In the genomic region with DNA sequence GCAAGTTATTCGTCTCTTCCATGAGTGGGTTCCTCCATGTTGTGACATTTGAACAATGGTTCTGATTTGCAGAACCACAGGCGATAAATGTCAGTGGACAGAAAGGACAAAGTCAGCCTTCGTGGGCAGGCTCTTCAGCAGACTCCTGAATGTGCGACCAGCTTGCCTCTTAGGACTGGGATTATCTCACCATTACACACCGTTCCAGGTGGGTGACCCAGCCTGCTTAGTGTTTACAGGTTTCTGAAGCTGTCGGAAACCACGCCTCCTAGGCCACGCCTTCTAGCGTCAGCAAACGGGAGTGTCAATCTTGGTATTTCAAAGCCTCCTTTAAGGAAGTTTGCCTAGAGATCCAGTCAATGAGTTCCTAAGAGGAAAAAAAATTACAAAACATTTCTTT, we compare ENCODE assay signal across 8 mouse cellular contexts. TPM values are rescaled to one million over a fixed set of nuclear protein-coding genes. Genes with fewer than 3 reads are reported as not detected.
A peak's percentile ranks its signal among the peaks of the same experiment; 100 is the strongest.
DNase-seq lines count a peak whose midpoint lies in the region; ATAC-seq and TF ChIP-seq lines count a peak whose summit lies in the region.

No protein-coding gene starts in this region.

- in situ Hi-C loops in ES-E14 (cut with MboI; ENCODE audit: low sequenced_read_pairs in 2 of 2, unreplicated experiment in 2 of 2): loop anchor here in 1 of 2 experiments (25.0 kb wide), 1 partner anchor 378 kb away; a partner anchor contains a TSS

- peaks cover 2 to 9% of the 10 kb centered on the region in 2 experiments; a peak in 1 of 4 replicates for H3K4me1 ChIP-seq in ES-E14 (ENCODE audit: control insufficient read depth in 2 of 2, insufficient read depth in 2 of 2, low read length in 2 of 2, poor library complexity in 1 of 2)
- H3K4me1 ChIP-seq in forebrain, embryonic 10.5 days: peaks cover 42% of the 10 kb centered on the region
- no peaks in the 10 kb centered on the region for H3K4me1 ChIP-seq in lung, postnatal 0 days (ENCODE audit: insufficient read depth, low read depth, low read length)

- WGBS in forebrain, embryonic 10.5 days: 2% methylated on average over 10 of the region's 10 CpGs
- WGBS in large intestine, adult 2 months: 1% methylated on average over 10 of the region's 10 CpGs
- WGBS in lung, postnatal 0 days: 2% methylated on average over 10 of the region's 10 CpGs

- peak; percentile 77 for DNase-seq in ES-E14 (ENCODE audit: low read depth, low spot score)
- DNase-seq in c-Kit-positive CD71-negative TER-119-negative erythroid progenitor cells, embryonic 14.5 days (ENCODE audit: low read depth): peak; percentile 77
- DNase-seq in forebrain, embryonic 10.5 days (ENCODE audit: extremely low spot score, low spot score): peak; percentile 66
- DNase-seq in heart, postnatal 14 days: peak; percentile 68 to 78
- DNase-seq in large intestine, adult 2 months (ENCODE audit: low read depth, low spot score): peak; percentile 98
- peak; percentile 95 for DNase-seq in lung, postnatal 0 days (ENCODE audit: low spot score)
- peak; percentile 45 for DNase-seq in ovary, postnatal 14 days (ENCODE audit: low spot score)
- peak; percentile 18 for DNase-seq in urinary bladder, postnatal 10 days (ENCODE audit: low spot score)

- peak overlapping the region; percentile 89 to 94 for H3K4me3 ChIP-seq in ES-E14 (ENCODE audit: insufficient read depth in 1 of 2, low read depth in 1 of 2, low read length in 2 of 2, poor library complexity in 1 of 2, severe bottlenecking in 1 of 2)
- peak overlapping the region; percentile 99 for H3K4me3 ChIP-seq in forebrain, embryonic 10.5 days
- H3K4me3 ChIP-seq in lung, postnatal 0 days (ENCODE audit: low read depth, low read length): peak overlapping the region; percentile 96

- intact Hi-C loops in heart, postnatal 14 days (cut with DNase I): loop anchor here (5.0 to 10.0 kb wide), 2 partner anchors 67 to 394 kb away; a partner anchor contains a TSS

- H3K27me3 ChIP-seq in forebrain, embryonic 10.5 days (ENCODE audit: poor library complexity, severe bottlenecking): peaks cover 15% of the 10 kb centered on the region; the same call in 1 of the 2 replicates
- H3K27me3 ChIP-seq in lung, postnatal 0 days (replicated peaks; ENCODE audit: insufficient read depth, low read length): no peaks in the 10 kb centered on the region

- peak; percentile 43 for TF ChIP-seq CTCF in lung, postnatal 0 days (IDR thresholded peaks at IDR 0.05)

- H3K27ac ChIP-seq in ES-E14 (ENCODE audit: insufficient read depth, low read depth, low read length, poor library complexity, severe bottlenecking): no peak overlapping the region
- peak overlapping the region; percentile 95 for H3K27ac ChIP-seq in forebrain, embryonic 10.5 days
- H3K27ac ChIP-seq in lung, postnatal 0 days (ENCODE audit: low read length): peak overlapping the region; percentile 95

- TF ChIP-seq EP300 in lung, postnatal 0 days (IDR thresholded peaks at IDR 0.05): peak; percentile 59

- peak overlapping the region; percentile 57 for H3K9ac ChIP-seq in ES-E14 (ENCODE audit: insufficient read depth, low read depth, low read length, poor library complexity, severe bottlenecking)
- H3K9ac ChIP-seq in lung, postnatal 0 days (replicated peaks; ENCODE audit: low read depth): peak overlapping the region; percentile 97; the same call in 1 of the 2 replicates

- peak; percentile 69 for ATAC-seq in lung, postnatal 0 days

- no peaks in the 10 kb centered on the region for H3K9me3 ChIP-seq in ES-E14 (ENCODE audit: control insufficient read depth, insufficient read depth, low read depth, low read length)
- no peaks in the 10 kb centered on the region for H3K9me3 ChIP-seq in forebrain, embryonic 10.5 days
- no peaks in the 10 kb centered on the region for H3K9me3 ChIP-seq in lung, postnatal 0 days (ENCODE audit: low read length)

- H3K36me3 ChIP-seq in ES-E14 (ENCODE audit: control insufficient read depth, insufficient read depth, low read length, poor library complexity, severe bottlenecking): no peaks in the 10 kb centered on the region
- peaks cover 11% of the 10 kb centered on the region for H3K36me3 ChIP-seq in forebrain, embryonic 10.5 days (replicated peaks)
- 0 out of 2 replicates have a peak, but pooled peaks cover under 1% of the 10 kb centered on the region for H3K36me3 ChIP-seq in lung, postnatal 0 days (ENCODE audit: insufficient read depth, low read length)

- H3K4me2 ChIP-seq in lung, postnatal 0 days (replicated peaks; ENCODE audit: low read depth, low read length): peak overlapping the region; percentile 63

TF ChIP-seq in ES-E14, 5 proteins besides CTCF, POLR2A, EP300 and RAD21:
- TF ChIP-seq MAFK (IDR thresholded peaks at IDR 0.05; ENCODE audit: insufficient read depth, low read depth, low read length) (no peak), ZC3H11A (IDR thresholded peaks at IDR 0.05; ENCODE audit: borderline replicate concordance, low read depth, low read length) (no peak), CHD2 (IDR thresholded peaks at IDR 0.05; ENCODE audit: low read depth, low read length) (no peak), HCFC1 (IDR thresholded peaks at IDR 0.05; ENCODE audit: borderline replicate concordance, insufficient read depth, low read length) (no peak), ZNF384 (IDR thresholded peaks at IDR 0.05; ENCODE audit: low read depth, low read length) (no peak)

RNA-seq across cellular contexts. Expression of a gene that starts 0.7 kb away (rescaled TPM):
- total RNA-seq in ES-E14 (2012; rRNA removed): 30.7 and 38.1 TPM in 2 replicates
- 78.5 and 83.3 TPM in 2 replicates for polyA plus RNA-seq in forebrain, embryonic 10.5 days (2016; fragmentation: Nextera tagmentation; extraction: Ambion mirVana)
- 100 to 1,000 TPM; 130 to 147 TPM for total RNA-seq in heart, postnatal 14 days (2021)
- 46.4 and 83.2 TPM in 2 replicates for polyA plus RNA-seq in large intestine, adult 2 months (2012; rRNA removed)
- polyA plus RNA-seq in lung, postnatal 0 days (2015; fragmentation: Nextera tagmentation; extraction: Ambion mirVana): 59.4 and 69.4 TPM in 2 replicates

Comparison
In these comparisons a context has a peak if more than half of its experiments do, and no peak if none do; other contexts are left out.
1. DNase-seq: peak in every context shown above with its lines; median percentile 98 in large intestine, adult 2 months; 95 in lung, postnatal 0 days; 77 in ES-E14; 77 in c-Kit-positive CD71-negative TER-119-negative erythroid progenitor cells, embryonic 14.5 days; 73 in heart, postnatal 14 days; 66 in forebrain, embryonic 10.5 days; 45 in ovary, postnatal 14 days; 18 in urinary bladder, postnatal 10 days.